Mouse (Mus musculus) kidney, adult 2 months (tissue): ENCODE data around the gene Rtn4rl2. TPM values are rescaled to one million over a fixed set of nuclear protein-coding genes. Genes with fewer than 3 reads are reported as not detected.
A peak's percentile ranks its signal among the peaks of the same experiment; 100 is the strongest.

Experiments used
- DNase-seq: peaks from one replicate; pipeline ENCODE4 v3.0.0; 2021
- H3K27ac ChIP-seq: fragments of 200-500 bp; 2 replicates; pipeline ENCODE4 v1.5.1; 2012; ENCODE audit warnings: low read depth, low read length, control low read depth, inconsistent platforms; ENCODE audit not compliant: insufficient read depth
- H3K27me3 ChIP-seq: fragments of 200-500 bp; replicated peaks from 2 replicates; pipeline ENCODE4 v1.6.1; 2012; ENCODE audit warnings: mild to moderate bottlenecking, moderate library complexity, low read length, inconsistent platforms; ENCODE audit not compliant: control insufficient read depth, insufficient read depth
- H3K36me3 ChIP-seq: fragments of 200-500 bp; 2 replicates; pipeline ENCODE4 v1.6.1; 2012; ENCODE audit warnings: mild to moderate bottlenecking, moderate library complexity, low read length, inconsistent platforms; ENCODE audit not compliant: control insufficient read depth, insufficient read depth
- H3K4me1 ChIP-seq: fragments of 200-500 bp; 2 replicates; pipeline ENCODE4 v1.6.1; 2011; ENCODE audit warnings: low read length; ENCODE audit not compliant: control insufficient read depth, insufficient read depth
- H3K4me3 ChIP-seq: fragments of 200-500 bp; 2 replicates; pipeline ENCODE4 v1.5.1; 2011; ENCODE audit warnings: mild to moderate bottlenecking, low read depth, low read length, control low read depth; ENCODE audit not compliant: insufficient read depth
- CTCF ChIP-seq: fragments of 200-500 bp; conservative IDR thresholded peaks from 2 replicates; pipeline ENCODE4 v1.5.1; 2011; ENCODE audit warnings: low read depth, mild to moderate bottlenecking, control low read depth, low read length, moderate library complexity, mixed read lengths; ENCODE audit not compliant: insufficient read depth, insufficient read length
- POLR2A ChIP-seq: fragments of 200-500 bp; IDR thresholded peaks from one replicate; pipeline ENCODE4 v1.6.1; 2011; ENCODE audit warnings: low read depth, low read length, control low read depth
- WGBS: fragments of 180-500 bp; shearing (Covaris S2); methylation state at CpG from one replicate; pipeline ENCODE4 v1.1.7; 2018; 5-methylcytosine and 5-hydroxymethylcytosine counted together
- polyA plus RNA-seq: library from polyadenylated mRNA; depleted of rRNA; stranded (reverse); fragments of >200 nt; gene quantifications from 2 replicates; pipeline ENCODE4 v1.2.3, GENCODE M21; 2012; rRNA removed

Rtn4rl2 gene
- polyA plus RNA-seq = 1.4 and 1.5 TPM in 2 replicates

GRCm38 (mm10) chr2:84886234-84886731 is at the start of gene Rtn4rl2:
TSS of gene Rtn4rl2 (minus strand) at chr2:84886710.
- H3K4me3 ChIP-seq = peak within 1 kb of the TSS; percentile 51
- 2% methylated on average over 34 of the region's 35 CpGs for WGBS
- no peak within 1 kb of the TSS for H3K27ac ChIP-seq
- no peak for DNase-seq
- TF ChIP-seq POLR2A (no peak), CTCF (no peak)
- H3K4me1 ChIP-seq = no peaks in the 10 kb centered on the region
- H3K36me3 ChIP-seq = no peaks in the 10 kb centered on the region
- peaks cover 2% of the 10 kb centered on the region; the same call in 1 of the 2 replicates for H3K27me3 ChIP-seq

DNA sequence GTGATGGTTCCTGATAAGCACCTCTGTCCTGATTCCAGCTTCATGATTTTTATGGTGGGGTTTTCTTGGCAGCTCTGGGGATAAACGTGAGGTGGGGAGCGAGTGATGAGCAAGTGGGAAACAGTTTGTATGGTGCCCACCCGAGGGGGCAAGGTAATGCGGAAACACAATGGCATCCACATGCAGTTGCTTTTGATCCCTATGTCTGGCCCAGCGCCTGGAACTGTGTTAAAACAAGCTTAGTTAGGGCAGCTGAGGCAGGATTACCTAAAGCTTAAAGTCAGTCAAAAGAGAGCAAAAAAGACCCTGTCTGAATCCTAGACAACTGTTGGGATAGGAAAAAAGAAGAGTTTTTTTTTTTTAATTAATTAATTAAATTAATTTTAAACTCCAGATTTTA is 48.6 kb upstream of the Rtn4rl2 start:
- DNase-seq = no peak
- TF ChIP-seq POLR2A = no peak
- Histone ChIP-seq H3K4me1 (peaks cover 3% of the 10 kb centered on the region; the same call in 1 of the 2 replicates), H3K4me3 (no peak overlapping the region), H3K36me3 (no peaks in the 10 kb centered on the region), H3K27ac (no peak overlapping the region), H3K27me3 (no peaks in the 10 kb centered on the region)
- WGBS = 89% methylated on average over 5 of the region's 5 CpGs

DNA sequence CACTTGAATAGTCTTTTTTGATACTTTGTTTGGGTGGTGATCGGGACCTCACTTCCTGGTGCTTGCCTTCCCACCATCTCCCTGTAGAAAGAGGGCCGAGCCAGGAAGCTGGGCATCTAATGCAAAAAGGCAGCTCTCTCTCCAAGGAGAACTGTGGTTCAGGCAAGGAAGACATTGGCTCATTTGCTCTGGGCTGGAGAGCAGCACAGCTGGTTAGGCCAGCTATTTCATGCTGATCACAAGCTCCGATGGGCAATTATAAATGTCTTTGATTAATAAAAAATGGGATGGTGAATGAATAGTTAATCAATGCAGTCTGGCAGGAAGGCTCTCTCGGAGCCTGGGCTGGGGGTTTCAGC is 48.1 kb upstream of the Rtn4rl2 start:
- 80% methylated on average over 4 of the region's 4 CpGs for WGBS
- Histone ChIP-seq H3K36me3 (no peaks in the 10 kb centered on the region), H3K4me3 (no peak overlapping the region), H3K27me3 (no peaks in the 10 kb centered on the region), H3K27ac (no peak overlapping the region), H3K4me1 (peaks cover 3% of the 10 kb centered on the region; the same call in 1 of the 2 replicates)
- TF ChIP-seq POLR2A (no peak), CTCF (no peak)
- DNase-seq = no peak

DNA sequence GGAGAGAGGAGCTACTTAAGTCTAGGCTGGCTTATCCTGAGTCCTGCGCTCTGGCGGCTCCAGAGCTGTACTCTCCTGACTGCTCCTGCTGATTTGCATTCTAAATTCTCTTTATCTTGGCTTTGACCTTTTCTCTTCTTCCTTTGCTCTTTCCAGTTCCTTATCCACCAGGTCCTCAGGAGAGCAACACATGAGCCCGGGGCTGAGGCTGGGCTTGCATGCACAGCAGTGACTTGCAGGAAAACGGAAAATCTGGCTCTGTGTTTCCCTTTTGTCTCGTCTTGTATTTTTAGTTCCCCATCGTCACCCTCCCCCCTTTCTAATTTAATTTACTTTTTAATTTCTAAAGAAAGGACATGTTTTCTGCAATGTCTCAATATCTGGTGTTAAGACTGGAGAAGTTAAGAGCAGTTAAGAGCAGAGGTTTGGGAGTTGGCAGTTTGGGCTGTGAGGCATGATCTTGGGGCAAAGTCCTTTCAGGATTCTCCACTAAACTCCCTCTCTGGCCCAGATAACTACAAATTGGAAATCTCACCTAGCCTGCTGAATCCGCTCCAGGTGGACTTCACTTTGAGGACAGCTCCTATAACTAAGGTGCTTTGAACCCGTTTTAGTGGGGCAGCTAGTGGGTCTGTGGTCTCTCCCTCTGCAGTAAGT is 47.6 kb upstream of the Rtn4rl2 start:
- WGBS = 68% methylated on average over 8 of the region's 8 CpGs
- H3K27me3 ChIP-seq = no peaks in the 10 kb centered on the region
- no peaks in the 10 kb centered on the region for H3K36me3 ChIP-seq
- H3K4me1 ChIP-seq = peaks cover 3% of the 10 kb centered on the region; the same call in 1 of the 2 replicates
- H3K27ac ChIP-seq = no peak overlapping the region
- TF ChIP-seq POLR2A (no peak), CTCF (no peak)
- H3K4me3 ChIP-seq = no peak overlapping the region
- DNase-seq = peak; percentile 73

GRCm38 (mm10) chr2:84930186-84930585 is 43.7 kb upstream of the Rtn4rl2 start:
- H3K27ac ChIP-seq = no peak overlapping the region
- 90% methylated on average over 7 of the region's 7 CpGs for WGBS
- peaks cover 3% of the 10 kb centered on the region; the same call in 1 of the 2 replicates for H3K4me1 ChIP-seq
- no peak overlapping the region for H3K4me3 ChIP-seq
- no peak for TF ChIP-seq CTCF
- TF ChIP-seq POLR2A = no peak
- no peak for DNase-seq
- H3K27me3 ChIP-seq = no peaks in the 10 kb centered on the region
- no peaks in the 10 kb centered on the region for H3K36me3 ChIP-seq

DNA sequence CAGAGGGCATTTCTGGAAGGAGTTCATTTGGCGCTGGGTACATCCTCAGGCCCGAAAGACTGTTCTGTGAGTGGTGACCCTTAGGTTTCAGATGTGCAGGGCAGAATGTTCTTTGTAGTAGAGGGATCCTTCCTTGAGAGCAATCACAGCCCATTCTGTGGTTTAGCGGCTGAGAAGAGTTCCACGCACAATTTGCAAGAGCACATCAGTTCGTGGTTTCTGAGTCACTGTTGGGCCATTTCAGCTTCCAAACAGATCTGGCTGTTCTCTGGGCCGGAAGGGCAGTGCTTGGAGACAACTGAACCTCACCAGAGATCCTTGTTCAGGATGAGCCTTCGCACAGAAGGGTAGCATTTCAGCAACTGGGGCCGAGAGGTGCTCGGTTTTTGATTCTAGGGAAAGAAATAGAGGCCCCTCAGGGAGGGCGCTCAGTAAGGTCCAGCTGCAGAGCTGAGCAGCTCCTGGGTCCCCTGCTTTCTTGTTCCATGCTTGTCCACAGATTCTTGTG is 33.1 kb upstream of the Rtn4rl2 start:
- TF ChIP-seq CTCF (no peak), POLR2A (no peak)
- H3K36me3 ChIP-seq = no peaks in the 10 kb centered on the region
- DNase-seq = no peak
- no peaks in the 10 kb centered on the region for H3K27me3 ChIP-seq
- H3K4me1 ChIP-seq = peaks cover 6% of the 10 kb centered on the region; the same call in 1 of the 2 replicates
- H3K4me3 ChIP-seq = no peak overlapping the region
- H3K27ac ChIP-seq = no peak overlapping the region
- 90% methylated on average over 10 of the region's 10 CpGs for WGBS

- WGBS = 74% methylated on average over 3 of the region's 3 CpGs
- Histone ChIP-seq H3K27ac (no peak overlapping the region), H3K36me3 (no peaks in the 10 kb centered on the region), H3K27me3 (no peaks in the 10 kb centered on the region), H3K4me1 (peaks cover 6% of the 10 kb centered on the region; the same call in 1 of the 2 replicates), H3K4me3 (no peak overlapping the region)
- no peak for DNase-seq
- TF ChIP-seq POLR2A (no peak), CTCF (no peak)
Observed at GRCm38 (mm10) chr2:84918188-84918587, 31.7 kb upstream of the Rtn4rl2 start.
